Mouse (Mus musculus) liver, embryonic 16.5 days (tissue): ENCODE measurements around the gene Mta3. TPM values are rescaled to one million over a fixed set of nuclear protein-coding genes. Genes with fewer than 3 reads are reported as not detected.
A peak's percentile ranks its signal among the peaks of the same experiment; 100 is the strongest.

ENCODE experiments used
- ATAC-seq: fragments of 200-750 bp; cut with Nextera tagmentation; 2 replicates; pipeline ENCODE4 v1.8.0; 2017; ENCODE audit warnings: low read depth, mild to moderate bottlenecking, moderate number of reproducible peaks, moderate library complexity
- H3K27ac ChIP-seq: fragments of 300-500 bp; sonication (generic); 2 replicates; pipeline ENCODE4 v1.5.1; 2014; ENCODE audit warnings: mild to moderate bottlenecking, low read length
- H3K27me3 ChIP-seq: fragments of 300-500 bp; sonication (generic); 2 replicates; pipeline ENCODE4 v1.6.1; 2014; ENCODE audit warnings: low read depth, low read length, mixed read lengths; ENCODE audit not compliant: control insufficient read depth, insufficient read depth
- H3K36me3 ChIP-seq: fragments of 300-500 bp; sonication (generic); 2 replicates; pipeline ENCODE4 v1.6.1; 2014; ENCODE audit warnings: mild to moderate bottlenecking; ENCODE audit not compliant: control insufficient read depth, insufficient read depth
- H3K4me1 ChIP-seq: fragments of 300-500 bp; sonication (generic); 2 replicates; pipeline ENCODE4 v1.6.1; 2014; ENCODE audit warnings: low read depth, low read length, mixed read lengths; ENCODE audit not compliant: control insufficient read depth
- H3K4me2 ChIP-seq: fragments of 300-500 bp; sonication (generic); 2 replicates; pipeline ENCODE4 v1.6.1; 2014; ENCODE audit warnings: low read depth, low read length, mixed read lengths
- H3K4me3 ChIP-seq: fragments of 300-500 bp; sonication (generic); 2 replicates; pipeline ENCODE4 v1.5.1; 2014; ENCODE audit warnings: low read depth, mild to moderate bottlenecking, low read length
- H3K9ac ChIP-seq: fragments of 300-500 bp; sonication (generic); 2 replicates; pipeline ENCODE4 v1.6.1; 2014; ENCODE audit warnings: low read depth, low read length
- H3K9me3 ChIP-seq: fragments of 300-500 bp; sonication (generic); replicated peaks from 2 replicates; pipeline ENCODE4 v1.6.1; 2016; ENCODE audit warnings: low read length; ENCODE audit not compliant: control insufficient read depth
- WGBS: fragments of 180-500 bp; shearing (Covaris S2); extraction: QIAGEN DNeasy Blood & Tissue Kit; methylation state at CpG from one replicate; pipeline ENCODE4 v1.1.7; 2014; ENCODE audit not compliant: insufficient replicate concordance; 5-methylcytosine and 5-hydroxymethylcytosine counted together
- polyA plus RNA-seq: library from polyadenylated mRNA; unstranded; fragments of >200 nt; fragmentation: Nextera tagmentation; extraction: Ambion mirVana; gene quantifications from 2 replicates; pipeline ENCODE4 v1.2.1, GENCODE M21; 2015

Gene Mta3
- polyA plus RNA-seq, 1 experiment from 2014 or later, result 35.6 TPM

- H3K27ac ChIP-seq, result no peak overlapping the region
- 64% methylated on average over 8 of the region's 8 CpGs for WGBS
Measured at GRCm38 (mm10) chr17:83837659-83838190, 131.8 kb downstream of the Mta3 start.

GRCm38 (mm10) chr17:83839132-83839531 lies 133.2 kb downstream of the Mta3 start:
- H3K9me3 ChIP-seq, result no peaks in the 10 kb centered on the region
- no peak overlapping the region for H3K27ac ChIP-seq
- H3K9ac ChIP-seq, result no peak overlapping the region
- no peaks in the 10 kb centered on the region for H3K36me3 ChIP-seq
- no peak overlapping the region for H3K4me3 ChIP-seq
- peaks cover 3% of the 10 kb centered on the region; the same call in 1 of the 2 replicates for H3K4me1 ChIP-seq
- no peaks in the 10 kb centered on the region for H3K27me3 ChIP-seq
- H3K4me2 ChIP-seq, result no peak overlapping the region
- ATAC-seq, result no peak
- 75% methylated on average over 9 of the region's 9 CpGs for WGBS

More at GRCm38 (mm10) chr17:83837659-83838190, 131.8 kb downstream of the Mta3 start:
- H3K4me3 ChIP-seq, result no peak overlapping the region
- no peaks in the 10 kb centered on the region for H3K36me3 ChIP-seq
- no peaks in the 10 kb centered on the region for H3K9me3 ChIP-seq
- H3K9ac ChIP-seq, result no peak overlapping the region
- peaks cover 3% of the 10 kb centered on the region; the same call in 1 of the 2 replicates for H3K4me1 ChIP-seq
- no peaks in the 10 kb centered on the region for H3K27me3 ChIP-seq
- no peak overlapping the region for H3K4me2 ChIP-seq
- no peak for ATAC-seq

DNA sequence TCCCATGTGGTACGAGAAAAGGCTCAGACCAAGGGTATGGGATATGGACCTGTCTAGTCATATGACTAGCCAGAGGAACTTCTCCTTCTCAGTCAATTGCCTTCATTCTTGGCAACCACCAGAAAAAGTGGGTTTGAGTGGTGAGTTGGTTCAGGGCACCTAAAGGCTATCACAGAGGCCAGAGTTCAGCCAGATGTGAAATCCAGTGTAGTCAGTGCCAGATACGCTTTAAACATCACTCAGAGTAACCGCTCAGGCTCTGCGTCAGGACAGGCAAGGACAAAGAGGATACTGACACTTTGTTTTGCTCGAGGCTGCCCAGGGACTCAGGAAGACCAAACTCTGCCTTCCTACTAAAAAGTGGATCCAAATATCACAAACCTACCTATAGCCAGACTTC lies 135.0 kb downstream of the Mta3 start:
- WGBS, result 67% methylated on average over 5 of the region's 5 CpGs

DNA sequence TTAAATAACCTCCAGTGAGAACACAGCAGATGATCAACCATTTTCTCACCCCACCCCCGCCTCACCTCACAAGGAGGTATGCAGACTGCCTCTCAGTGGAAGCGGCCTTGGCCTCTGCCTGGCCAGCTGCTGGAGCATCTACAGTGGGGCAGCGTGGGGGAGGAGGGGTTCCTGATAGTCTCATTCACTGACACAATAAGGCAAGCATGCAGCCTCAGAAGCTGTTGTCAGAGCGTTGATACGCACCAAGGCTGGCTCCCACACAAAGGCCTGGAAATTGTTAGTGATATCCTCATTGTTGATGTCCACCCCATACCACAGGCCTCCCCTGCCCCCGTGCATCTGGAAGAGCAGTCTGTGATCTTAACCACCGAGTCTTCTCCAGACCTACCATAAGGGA lies 137.8 kb downstream of the Mta3 start:
- Histone ChIP-seq H3K9me3 (no peaks in the 10 kb centered on the region), H3K4me1 (peaks cover 6% of the 10 kb centered on the region), H3K9ac (no peak overlapping the region), H3K27ac (no peak overlapping the region), H3K4me3 (no peak overlapping the region), H3K4me2 (no peak overlapping the region), H3K27me3 (no peaks in the 10 kb centered on the region), H3K36me3 (no peaks in the 10 kb centered on the region)
- no peak for ATAC-seq
- 68% methylated on average over 7 of the region's 7 CpGs for WGBS

More for the DNA sequence above, 135.0 kb downstream of the Mta3 start:
- Histone ChIP-seq H3K9ac (no peak overlapping the region), H3K36me3 (no peaks in the 10 kb centered on the region), H3K4me2 (no peak overlapping the region), H3K27ac (no peak overlapping the region), H3K4me3 (no peak overlapping the region), H3K4me1 (no peaks in the 10 kb centered on the region; the same call in 1 of the 2 replicates), H3K27me3 (no peaks in the 10 kb centered on the region), H3K9me3 (no peaks in the 10 kb centered on the region)
- ATAC-seq, result no peak

- H3K4me3 ChIP-seq, result peak overlapping the region; percentile 36
Measured at GRCm38 (mm10) chr17:83845538-83845937, 139.6 kb downstream of the Mta3 start.

DNA sequence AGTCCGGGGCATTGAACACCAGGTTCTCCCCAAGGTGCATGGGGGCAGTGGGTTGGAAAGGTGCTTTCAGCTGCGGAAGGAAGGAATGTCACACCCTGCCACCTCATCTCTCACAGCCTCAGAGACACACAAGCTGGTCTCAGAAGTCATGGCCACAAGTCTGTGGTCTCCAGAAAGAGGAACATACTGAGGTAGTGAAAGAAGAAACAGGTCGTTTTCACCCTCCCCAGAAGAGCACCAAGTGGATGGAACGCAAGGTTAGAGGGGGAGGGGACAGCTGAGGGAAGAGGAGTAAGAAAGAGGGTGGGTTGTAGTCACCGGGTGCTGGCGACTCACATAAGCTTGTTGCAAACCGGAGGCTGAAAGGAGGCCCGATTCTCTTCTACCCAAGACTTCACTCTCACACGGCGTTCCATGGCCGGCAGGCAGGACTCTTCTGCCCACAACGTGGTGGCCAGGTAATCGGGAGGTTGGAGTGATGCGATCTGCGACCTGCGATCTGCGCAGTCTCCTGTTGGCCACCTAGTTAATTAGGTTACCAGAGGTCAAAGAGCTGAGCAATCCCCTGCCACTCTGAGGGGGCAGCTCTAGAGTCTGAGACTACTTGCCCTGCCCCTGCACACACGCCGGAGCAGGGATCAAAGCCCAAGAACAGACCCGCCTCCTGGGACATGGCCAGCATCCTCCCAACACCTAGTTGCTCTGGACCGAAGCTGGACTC lies 140.5 kb downstream of the Mta3 start:
- 39% methylated on average over 21 of the region's 21 CpGs for WGBS
- Histone ChIP-seq H3K9me3 (no peaks in the 10 kb centered on the region), H3K9ac (peak overlapping the region; percentile 43; the same call in 1 of the 2 replicates), H3K4me1 (peaks cover 17% of the 10 kb centered on the region), H3K27ac (peak overlapping the region; percentile 78), H3K27me3 (no peaks in the 10 kb centered on the region), H3K4me3 (peak overlapping the region; percentile 36), H3K4me2 (peak overlapping the region; percentile 22), H3K36me3 (no peaks in the 10 kb centered on the region)
- ATAC-seq, result peak; percentile 55

More at GRCm38 (mm10) chr17:83845538-83845937, 139.6 kb downstream of the Mta3 start:
- ATAC-seq, result peak; percentile 76
- H3K27ac ChIP-seq, result peak overlapping the region; percentile 78
- H3K4me2 ChIP-seq, result peak overlapping the region; percentile 31
- H3K4me1 ChIP-seq, result peaks cover 17% of the 10 kb centered on the region
- WGBS, result 50% methylated on average over 7 of the region's 8 CpGs
- H3K9ac ChIP-seq, result peak overlapping the region; percentile 43
- no peaks in the 10 kb centered on the region for H3K9me3 ChIP-seq
- no peaks in the 10 kb centered on the region for H3K27me3 ChIP-seq
- H3K36me3 ChIP-seq, result no peaks in the 10 kb centered on the region

DNA sequence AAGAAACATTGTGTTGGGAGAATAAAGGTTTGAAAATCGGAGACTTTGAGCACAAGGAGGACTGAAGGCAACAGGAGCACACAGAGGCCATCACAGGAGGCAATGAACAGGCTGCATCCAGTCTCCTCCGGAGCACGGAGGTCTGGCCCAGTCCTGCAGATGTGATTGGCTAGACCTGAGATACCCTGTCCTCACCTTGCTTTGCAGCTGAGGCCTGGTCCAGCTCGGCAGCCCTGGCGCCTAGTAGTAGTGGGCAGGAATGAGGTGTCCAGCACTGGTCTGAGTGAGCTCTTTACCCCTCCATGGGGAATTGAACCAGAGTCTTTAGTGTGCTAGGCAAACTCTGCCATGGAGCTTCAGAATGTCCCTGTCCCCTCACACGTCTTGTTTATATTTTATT lies 141.1 kb downstream of the Mta3 start:
- H3K36me3 ChIP-seq, result no peaks in the 10 kb centered on the region
- peak overlapping the region; percentile 36 for H3K4me3 ChIP-seq
- H3K27me3 ChIP-seq, result no peaks in the 10 kb centered on the region
- peaks cover 17% of the 10 kb centered on the region for H3K4me1 ChIP-seq
- peak overlapping the region; percentile 22 for H3K4me2 ChIP-seq
- peak overlapping the region; percentile 19; the same call in 1 of the 2 replicates for H3K9ac ChIP-seq
- WGBS, result 52% methylated on average over 6 of the region's 6 CpGs
- H3K9me3 ChIP-seq, result no peaks in the 10 kb centered on the region
- no peak for ATAC-seq
- peak overlapping the region; percentile 78 for H3K27ac ChIP-seq

GRCm38 (mm10) chr17:83847815-83848214 lies 141.9 kb downstream of the Mta3 start, which contains the start of gene Haao:
Gene Haao, minus strand, starts transcription at chr17:83847963.
- H3K4me3 ChIP-seq, result peak within 1 kb of the TSS; percentile 36
- no peaks in the 10 kb centered on the region for H3K36me3 ChIP-seq
- H3K9me3 ChIP-seq, result no peaks in the 10 kb centered on the region
- peak within 1 kb of the TSS; percentile 22 for H3K4me2 ChIP-seq
- no peaks in the 10 kb centered on the region for H3K27me3 ChIP-seq
- peak within 1 kb of the TSS; percentile 78 for H3K27ac ChIP-seq
- 27% methylated on average over 3 of the region's 3 CpGs for WGBS
- ATAC-seq, result no peak
- H3K9ac ChIP-seq, result peak within 1 kb of the TSS; percentile 19; the same call in 1 of the 2 replicates
- H3K4me1 ChIP-seq, result peaks cover 17% of the 10 kb centered on the region

DNA sequence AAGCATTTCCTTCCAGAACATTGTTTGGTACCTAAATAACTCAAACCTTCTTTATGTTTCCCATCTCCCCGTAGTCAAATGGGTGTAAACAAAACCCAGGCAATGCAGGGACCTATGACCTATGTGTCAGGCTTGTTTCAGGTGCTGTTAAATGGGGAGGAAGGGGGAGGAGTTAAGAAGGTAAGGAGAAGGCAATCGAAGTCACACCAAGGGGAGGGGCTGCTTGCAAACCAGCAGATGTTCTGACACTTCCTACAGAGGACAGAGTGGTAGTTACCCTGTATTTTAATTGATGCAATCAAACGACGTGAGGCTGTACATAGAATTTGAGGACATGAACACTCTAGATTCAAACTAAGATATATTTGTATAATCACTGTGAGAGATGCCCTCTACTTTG lies 142.5 kb downstream of the Mta3 start:
- no peaks in the 10 kb centered on the region for H3K9me3 ChIP-seq
- H3K9ac ChIP-seq, result no peak overlapping the region
- H3K4me1 ChIP-seq, result peaks cover 17% of the 10 kb centered on the region
- H3K36me3 ChIP-seq, result no peaks in the 10 kb centered on the region
- WGBS, result 30% methylated on average over 4 of the region's 4 CpGs
- no peaks in the 10 kb centered on the region for H3K27me3 ChIP-seq
- peak overlapping the region; percentile 56; the same call in 1 of the 2 replicates for H3K27ac ChIP-seq
- H3K4me2 ChIP-seq, result no peak overlapping the region
- no peak for ATAC-seq
- H3K4me3 ChIP-seq, result no peak overlapping the region
